Mouse (Mus musculus) brain, embryonic 14.5 days (tissue): ENCODE measurements around the gene D930007J09Rik.

Source experiments
- CTCF ChIP-seq: fragments of 200-500 bp; IDR thresholded peaks from 2 replicates; pipeline ENCODE4 v1.5.1; 2012; ENCODE audit warnings: inconsistent platforms, mild to moderate bottlenecking, moderate library complexity, borderline replicate concordance; ENCODE audit not compliant: insufficient read depth, insufficient read length; ENCODE audit errors: extremely low read depth
- POLR2A ChIP-seq: fragments of 200-500 bp; IDR thresholded peaks from 2 replicates; pipeline ENCODE4 v1.6.1; 2012; ENCODE audit warnings: mild to moderate bottlenecking, inconsistent platforms, borderline replicate concordance; ENCODE audit not compliant: poor library complexity, insufficient read depth, insufficient read length, severe bottlenecking; ENCODE audit errors: extremely low read depth

GRCm38 (mm10) chr13:32823126-32823525 is 20.5 kb upstream of the D930007J09Rik start:
- TF ChIP-seq POLR2A (no peak), CTCF (no peak)
